Mouse (Mus musculus) hindbrain, embryonic 16.5 days (tissue): Measurements from ENCODE around the gene Olfr1023. TPM values are rescaled to one million over a fixed set of nuclear protein-coding genes. Genes with fewer than 3 reads are reported as not detected.

Source experiments
- ATAC-seq: fragments of 200-750 bp; cut with Nextera tagmentation; 2 replicates; pipeline ENCODE4 v1.8.0; 2017; ENCODE audit warnings: moderate TSS enrichment, moderate library complexity
- H3K27ac ChIP-seq: fragments of 300-500 bp; sonication (generic); 2 replicates; pipeline ENCODE4 v1.5.1; 2014; ENCODE audit warnings: low read depth, mild to moderate bottlenecking, control low read depth, low read length, moderate library complexity
- H3K27me3 ChIP-seq: fragments of 300-500 bp; sonication (generic); replicated peaks from 2 replicates; pipeline ENCODE4 v1.6.1; 2014; ENCODE audit warnings: low read length; ENCODE audit not compliant: control insufficient read depth, insufficient read depth
- H3K36me3 ChIP-seq: fragments of 300-500 bp; sonication (generic); 2 replicates; pipeline ENCODE4 v1.6.1; 2014; ENCODE audit warnings: mild to moderate bottlenecking, low read length, moderate library complexity, mixed read lengths; ENCODE audit not compliant: control insufficient read depth, insufficient read depth
- H3K4me1 ChIP-seq: fragments of 300-500 bp; sonication (generic); 2 replicates; pipeline ENCODE4 v1.6.1; 2014; ENCODE audit warnings: low read depth, low read length; ENCODE audit not compliant: control insufficient read depth, insufficient read depth
- H3K4me2 ChIP-seq: fragments of 300-500 bp; sonication (generic); 2 replicates; pipeline ENCODE4 v1.6.1; 2014; ENCODE audit warnings: mild to moderate bottlenecking, low read length, control low read depth, moderate library complexity
- H3K4me3 ChIP-seq: fragments of 300-500 bp; sonication (generic); 2 replicates; pipeline ENCODE4 v1.5.1; 2014; ENCODE audit warnings: mild to moderate bottlenecking, low read length, control low read depth, moderate library complexity
- H3K9ac ChIP-seq: fragments of 300-500 bp; sonication (generic); 2 replicates; pipeline ENCODE4 v1.6.1; 2014; ENCODE audit warnings: low read depth, mild to moderate bottlenecking, control low read depth, low read length, moderate library complexity
- H3K9me3 ChIP-seq: fragments of 300-500 bp; sonication (generic); 2 replicates; pipeline ENCODE4 v1.6.1; 2014; ENCODE audit warnings: mild to moderate bottlenecking, low read length, moderate library complexity; ENCODE audit not compliant: control insufficient read depth
- WGBS: fragments of 180-500 bp; shearing (Covaris S2); extraction: QIAGEN DNeasy Blood & Tissue Kit; methylation state at CpG from one replicate; pipeline ENCODE4 v1.1.7; 2014; 5-methylcytosine and 5-hydroxymethylcytosine counted together
- polyA plus RNA-seq: library from polyadenylated mRNA; unstranded; fragments of >200 nt; fragmentation: Nextera tagmentation; extraction: Ambion mirVana; gene quantifications from 2 replicates; pipeline ENCODE4 v1.2.1, GENCODE M21; 2015

Gene Olfr1023
- not detected in 2 replicates for polyA plus RNA-seq

DNA sequence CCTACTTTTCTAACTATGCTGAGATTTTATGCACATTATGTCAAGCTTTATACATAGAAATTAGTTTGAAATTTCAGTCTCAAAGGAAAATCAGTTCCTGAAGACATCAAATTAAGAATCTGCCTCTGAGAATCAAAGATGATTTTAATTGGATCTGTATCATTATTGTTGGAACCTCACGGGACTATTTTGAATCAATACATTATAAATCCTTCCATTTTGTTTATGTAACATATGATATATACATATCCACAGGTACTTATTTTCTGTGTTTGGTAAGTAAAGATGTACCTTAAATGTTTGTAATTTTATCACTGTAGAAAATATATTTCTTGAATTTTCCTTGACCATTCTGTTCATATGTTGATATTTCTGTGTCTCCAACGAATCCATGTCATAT lies at the start of gene Olfr1023:
TSS of gene Olfr1023 (plus strand) at position 301 of the 400 bp plus-strand sequence.
- WGBS: 70% methylated on average over 2 of the region's 2 CpGs
- Histone ChIP-seq H3K27ac (no peak within 1 kb of the TSS), H3K9me3 (no peaks in the 10 kb centered on the region), H3K36me3 (no peaks in the 10 kb centered on the region), H3K4me2 (no peak within 1 kb of the TSS), H3K27me3 (no peaks in the 10 kb centered on the region), H3K9ac (no peak within 1 kb of the TSS), H3K4me3 (no peak within 1 kb of the TSS), H3K4me1 (no peaks in the 10 kb centered on the region)
- no peak for ATAC-seq

DNA sequence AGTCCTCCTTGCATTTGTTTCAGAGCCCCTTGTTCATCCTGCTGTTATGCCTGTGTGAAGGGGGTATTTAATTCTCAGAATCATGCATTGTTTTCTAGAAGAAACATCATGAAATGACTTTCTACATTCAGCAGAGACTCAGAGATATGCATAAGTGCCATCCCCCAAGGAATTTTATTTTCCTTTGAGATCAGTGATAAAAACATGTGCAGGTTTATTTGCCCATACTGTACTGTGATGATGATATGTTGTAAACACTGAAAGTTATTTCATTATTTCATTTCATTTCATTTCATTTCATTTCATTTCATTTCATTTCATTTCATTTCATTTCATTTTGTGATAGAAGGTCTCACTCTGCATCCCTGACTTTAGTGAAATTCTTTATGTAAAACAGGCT lies 40.1 kb upstream of the Olfr1023 start, which contains the start of gene Olfr1019:
TSS of gene Olfr1019 (minus strand) at position 101 of the 400 bp plus-strand sequence.
- Histone ChIP-seq H3K27me3 (no peaks in the 10 kb centered on the region), H3K4me1 (no peaks in the 10 kb centered on the region), H3K9me3 (no peaks in the 10 kb centered on the region), H3K4me2 (no peak within 1 kb of the TSS), H3K9ac (no peak within 1 kb of the TSS), H3K27ac (no peak within 1 kb of the TSS), H3K36me3 (no peaks in the 10 kb centered on the region), H3K4me3 (no peak within 1 kb of the TSS)
- ATAC-seq: no peak

DNA sequence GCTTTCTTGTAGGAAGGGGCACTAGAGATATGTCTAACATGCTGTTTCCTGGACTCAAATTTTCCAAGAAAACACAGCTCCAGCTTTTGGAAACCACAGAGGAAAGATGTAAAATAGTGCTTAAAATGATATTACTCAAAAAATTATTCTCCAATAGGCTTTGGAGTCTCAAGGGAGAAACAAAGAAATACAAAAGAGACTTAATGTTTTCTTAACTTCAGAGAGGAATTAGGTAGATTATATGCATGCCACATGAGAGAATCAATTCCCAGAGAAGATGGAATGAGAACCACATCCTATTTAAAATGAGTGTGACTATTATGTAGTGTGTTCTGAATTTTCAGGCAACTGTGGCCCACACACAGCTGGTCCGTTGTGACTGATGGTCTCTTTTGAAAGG lies 38.7 kb upstream of the Olfr1023 start, which contains the start of gene Olfr1020:
TSS of gene Olfr1020 (plus strand) at position 301 of the 400 bp plus-strand sequence.
- Histone ChIP-seq H3K27ac (no peak within 1 kb of the TSS), H3K4me1 (no peaks in the 10 kb centered on the region), H3K36me3 (no peaks in the 10 kb centered on the region), H3K9me3 (no peaks in the 10 kb centered on the region), H3K4me3 (no peak within 1 kb of the TSS), H3K4me2 (no peak within 1 kb of the TSS), H3K9ac (no peak within 1 kb of the TSS), H3K27me3 (no peaks in the 10 kb centered on the region)
- no peak for ATAC-seq
- 86% methylated on average over 1 of the region's 1 CpGs for WGBS

DNA sequence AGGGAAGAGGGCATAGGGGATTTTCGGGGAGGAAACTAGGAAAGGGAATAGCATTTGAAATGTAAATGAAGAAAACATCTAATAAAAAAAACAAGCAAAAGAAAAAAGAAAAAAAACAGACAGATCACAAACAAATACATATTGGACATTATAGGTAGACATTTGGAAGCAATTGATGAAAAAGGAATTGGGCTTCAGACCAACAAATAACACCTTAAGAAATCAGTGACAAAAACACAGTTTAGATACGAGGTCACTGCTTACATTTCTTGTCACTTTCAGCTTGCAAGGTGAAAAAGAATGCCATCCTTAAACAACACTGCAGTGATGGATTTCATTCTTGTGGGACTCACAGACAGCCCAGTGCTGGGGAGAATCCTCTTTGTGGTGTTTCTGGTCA lies 17.1 kb upstream of the Olfr1023 start, which contains the start of gene Olfr1022:
TSS of gene Olfr1022 (plus strand) at position 301 of the 400 bp plus-strand sequence.
- no peak for ATAC-seq
- Histone ChIP-seq H3K4me1 (no peaks in the 10 kb centered on the region), H3K36me3 (no peaks in the 10 kb centered on the region), H3K9ac (no peak within 1 kb of the TSS), H3K4me2 (no peak within 1 kb of the TSS), H3K27ac (no peak within 1 kb of the TSS), H3K9me3 (no peaks in the 10 kb centered on the region), H3K4me3 (no peak within 1 kb of the TSS), H3K27me3 (no peaks in the 10 kb centered on the region)
- WGBS: 59% methylated on average over 2 of the region's 2 CpGs

DNA sequence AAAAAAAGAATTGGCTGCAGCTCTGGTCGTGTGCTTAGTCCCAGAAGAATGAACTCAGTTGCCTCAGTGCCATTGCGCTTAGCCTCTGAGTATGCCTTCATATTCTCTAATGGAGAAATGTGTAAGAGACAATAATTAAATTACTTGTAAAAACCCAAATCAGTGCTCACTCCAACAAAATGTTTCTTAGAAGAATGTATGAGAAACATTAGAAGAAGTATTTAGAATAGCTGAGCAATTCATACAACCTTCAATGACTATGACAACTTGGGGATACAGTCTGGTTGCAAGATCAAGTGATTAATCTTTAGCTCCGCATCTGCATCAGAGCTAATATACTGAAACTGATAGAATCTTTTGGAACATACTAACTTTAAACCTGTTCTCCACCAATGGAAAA lies 19.5 kb downstream of the Olfr1023 start, which contains the start of gene Olfr1024:
TSS of gene Olfr1024 (minus strand) at position 101 of the 400 bp plus-strand sequence.
- Histone ChIP-seq H3K36me3 (no peaks in the 10 kb centered on the region), H3K4me2 (no peak within 1 kb of the TSS), H3K4me1 (no peaks in the 10 kb centered on the region), H3K4me3 (no peak within 1 kb of the TSS), H3K27ac (no peak within 1 kb of the TSS), H3K9me3 (no peaks in the 10 kb centered on the region), H3K27me3 (no peaks in the 10 kb centered on the region), H3K9ac (no peak within 1 kb of the TSS)
- 93% methylated on average over 3 of the region's 3 CpGs for WGBS
- no peak for ATAC-seq

DNA sequence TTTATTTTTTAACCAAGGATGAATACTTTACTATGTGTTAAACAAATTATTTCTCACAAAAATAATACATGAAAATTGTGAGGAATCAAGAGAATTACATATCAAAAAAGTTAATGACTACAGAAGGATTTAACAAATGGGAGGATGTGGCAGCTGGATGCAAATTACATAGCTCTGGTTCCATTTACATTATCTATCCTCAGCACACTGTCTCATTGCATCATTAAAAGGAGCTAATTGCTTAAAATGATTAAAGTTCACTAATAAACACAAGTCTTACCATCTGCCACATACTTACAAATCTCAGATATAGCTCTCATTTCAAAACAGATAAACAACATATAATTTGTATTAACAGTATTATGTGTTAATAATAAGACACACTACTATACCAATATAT lies 27.8 kb downstream of the Olfr1023 start:
- no peak overlapping the region for H3K4me2 ChIP-seq
- no peak for ATAC-seq
- no peak overlapping the region for H3K4me3 ChIP-seq
- no peaks in the 10 kb centered on the region for H3K9me3 ChIP-seq
- H3K9ac ChIP-seq: no peak overlapping the region
- no peak overlapping the region for H3K27ac ChIP-seq
- H3K27me3 ChIP-seq: no peaks in the 10 kb centered on the region
- no peaks in the 10 kb centered on the region for H3K4me1 ChIP-seq
- H3K36me3 ChIP-seq: no peaks in the 10 kb centered on the region

DNA sequence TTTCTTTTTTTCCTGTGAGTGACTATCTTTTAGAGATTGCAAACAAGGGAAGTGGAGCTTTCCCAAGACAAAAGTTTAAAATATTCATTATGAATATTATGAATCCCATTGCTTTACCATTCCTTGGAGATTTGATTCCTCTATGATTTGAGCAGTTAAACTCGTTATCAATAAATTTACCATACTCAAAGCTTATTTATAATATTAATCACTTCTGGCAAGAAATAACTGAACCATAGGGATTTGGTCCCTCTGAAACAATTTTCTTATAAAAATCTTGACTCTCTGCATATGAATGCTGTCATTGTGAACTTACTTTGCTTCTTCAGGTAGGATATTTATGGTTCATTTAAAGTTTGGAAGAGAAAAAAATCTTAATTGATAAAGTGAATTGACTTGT lies 29.5 kb downstream of the Olfr1023 start, which contains the start of gene Olfr1025-ps1:
TSS of gene Olfr1025-ps1 (plus strand) at position 301 of the 400 bp plus-strand sequence.
- no peak within 1 kb of the TSS for H3K4me3 ChIP-seq
- no peak within 1 kb of the TSS for H3K4me2 ChIP-seq
- H3K36me3 ChIP-seq: no peaks in the 10 kb centered on the region
- no peak for ATAC-seq
- no peaks in the 10 kb centered on the region for H3K27me3 ChIP-seq
- no peak within 1 kb of the TSS for H3K9ac ChIP-seq
- H3K4me1 ChIP-seq: no peaks in the 10 kb centered on the region
- H3K9me3 ChIP-seq: no peaks in the 10 kb centered on the region
- H3K27ac ChIP-seq: no peak within 1 kb of the TSS
- 55% methylated on average over 1 of the region's 1 CpGs for WGBS

DNA sequence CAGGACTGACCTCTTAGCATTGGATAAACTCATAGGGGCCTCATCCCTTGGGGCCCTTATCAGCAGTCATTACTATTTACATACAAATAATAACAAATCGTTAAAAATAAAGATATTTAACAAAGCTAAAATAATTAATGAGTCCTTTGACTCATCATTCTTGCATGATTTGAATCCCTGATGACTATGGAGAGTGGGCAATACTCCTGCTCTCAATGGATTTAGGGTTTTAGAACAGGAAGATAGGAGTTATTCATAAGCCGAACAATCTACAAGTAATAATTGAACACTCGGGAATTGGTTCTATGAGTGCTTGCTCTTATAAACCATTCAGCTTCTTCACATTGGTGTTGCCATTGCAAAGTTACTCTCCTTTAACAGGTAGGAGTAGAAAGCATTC lies 35.8 kb downstream of the Olfr1023 start, which contains the start of gene Olfr1026:
TSS of gene Olfr1026 (plus strand) at position 301 of the 400 bp plus-strand sequence.
- WGBS: 94% methylated on average over 3 of the region's 3 CpGs

More for the DNA sequence above, 35.8 kb downstream of the Olfr1023 start, which contains the start of gene Olfr1026:
- Histone ChIP-seq H3K27me3 (no peaks in the 10 kb centered on the region), H3K4me2 (no peak within 1 kb of the TSS), H3K9me3 (no peaks in the 10 kb centered on the region), H3K4me1 (no peaks in the 10 kb centered on the region), H3K27ac (no peak within 1 kb of the TSS), H3K36me3 (no peaks in the 10 kb centered on the region), H3K9ac (no peak within 1 kb of the TSS), H3K4me3 (no peak within 1 kb of the TSS)
- ATAC-seq: no peak
